Mouse (Mus musculus) heart, embryonic 15.5 days (tissue): Measurements from ENCODE around the gene Dpf2. TPM values are rescaled to one million over a fixed set of nuclear protein-coding genes. Genes with fewer than 3 reads are reported as not detected.
A peak's percentile ranks its signal among the peaks of the same experiment; 100 is the strongest.

Experiments used
- ATAC-seq: fragments of 200-750 bp; cut with Nextera tagmentation; replicated peaks from 2 replicates; pipeline ENCODE4 v1.8.0; 2017; ENCODE audit warnings: low read depth, moderate TSS enrichment; ENCODE audit not compliant: insufficient number of reproducible peaks, insufficient read depth, low FRiP score
- H3K27ac ChIP-seq: fragments of 300-500 bp; sonication (generic); 2 replicates; pipeline ENCODE4 v1.5.1; 2015; ENCODE audit warnings: mild to moderate bottlenecking, inconsistent platforms
- H3K27me3 ChIP-seq: fragments of 300-500 bp; sonication (generic); 2 replicates; pipeline ENCODE4 v1.6.1; 2015; ENCODE audit warnings: inconsistent platforms
- H3K36me3 ChIP-seq: fragments of 300-500 bp; sonication (generic); 2 replicates; pipeline ENCODE4 v1.6.1; 2015; ENCODE audit warnings: mild to moderate bottlenecking, inconsistent platforms
- H3K4me1 ChIP-seq: fragments of 300-500 bp; sonication (generic); replicated peaks from 2 replicates; pipeline ENCODE4 v1.6.1; 2015; ENCODE audit warnings: inconsistent platforms
- H3K4me2 ChIP-seq: fragments of 300-500 bp; sonication (generic); 2 replicates; pipeline ENCODE4 v1.6.1; 2015; ENCODE audit warnings: inconsistent platforms, mild to moderate bottlenecking, moderate library complexity
- H3K4me3 ChIP-seq: fragments of 300-500 bp; sonication (generic); 2 replicates; pipeline ENCODE4 v1.5.1; 2015; ENCODE audit warnings: mild to moderate bottlenecking, inconsistent platforms
- H3K9ac ChIP-seq: fragments of 300-500 bp; sonication (generic); 2 replicates; pipeline ENCODE4 v1.6.1; 2015; ENCODE audit warnings: mild to moderate bottlenecking, inconsistent platforms
- H3K9me3 ChIP-seq: fragments of 300-500 bp; sonication (generic); replicated peaks from 2 replicates; pipeline ENCODE4 v1.6.1; 2016; ENCODE audit warnings: inconsistent platforms
- WGBS: fragments of 180-500 bp; shearing (Covaris S2); methylation state at CpG from one replicate; pipeline ENCODE4 v1.1.7; 2015; ENCODE audit warnings: mixed read lengths; 5-methylcytosine and 5-hydroxymethylcytosine counted together
- polyA plus RNA-seq: library from polyadenylated mRNA; unstranded; fragments of >200 nt; fragmentation: Nextera tagmentation; extraction: Ambion mirVana; gene quantifications from 2 replicates; pipeline ENCODE4 v1.2.1, GENCODE M21; 2015

Gene Dpf2
- polyA plus RNA-seq, 1 experiment from 2014 or later = 81.9 TPM

DNA sequence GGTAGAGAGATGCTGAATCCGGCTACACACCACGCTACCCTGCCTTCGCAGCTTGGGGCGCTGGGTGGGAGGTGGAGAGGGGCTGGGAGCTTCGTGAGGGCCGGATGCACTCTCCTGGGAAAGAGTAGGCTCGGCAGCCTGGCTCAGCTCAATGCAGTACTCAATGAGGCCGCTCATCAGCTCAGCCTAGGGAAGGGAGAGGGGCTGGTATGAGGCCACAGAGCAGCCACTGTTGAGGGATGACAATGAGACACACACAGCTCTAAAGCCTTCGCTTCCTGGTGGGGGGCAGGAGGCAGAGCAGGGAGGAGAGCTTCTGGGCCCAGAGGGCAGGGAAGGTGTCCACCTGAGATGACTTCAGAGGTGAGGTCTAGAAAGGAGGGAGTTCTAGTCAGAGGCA, 56.2 kb downstream of the Dpf2 start:
- Histone ChIP-seq H3K4me1 (peaks cover 12% of the 10 kb centered on the region), H3K36me3 (peaks cover 56% of the 10 kb centered on the region), H3K4me2 (no peak overlapping the region), H3K9ac (no peak overlapping the region), H3K4me3 (no peak overlapping the region), H3K9me3 (no peaks in the 10 kb centered on the region), H3K27me3 (no peaks in the 10 kb centered on the region), H3K27ac (no peak overlapping the region)
- 84% methylated on average over 9 of the region's 9 CpGs for WGBS
- ATAC-seq = no peak

DNA sequence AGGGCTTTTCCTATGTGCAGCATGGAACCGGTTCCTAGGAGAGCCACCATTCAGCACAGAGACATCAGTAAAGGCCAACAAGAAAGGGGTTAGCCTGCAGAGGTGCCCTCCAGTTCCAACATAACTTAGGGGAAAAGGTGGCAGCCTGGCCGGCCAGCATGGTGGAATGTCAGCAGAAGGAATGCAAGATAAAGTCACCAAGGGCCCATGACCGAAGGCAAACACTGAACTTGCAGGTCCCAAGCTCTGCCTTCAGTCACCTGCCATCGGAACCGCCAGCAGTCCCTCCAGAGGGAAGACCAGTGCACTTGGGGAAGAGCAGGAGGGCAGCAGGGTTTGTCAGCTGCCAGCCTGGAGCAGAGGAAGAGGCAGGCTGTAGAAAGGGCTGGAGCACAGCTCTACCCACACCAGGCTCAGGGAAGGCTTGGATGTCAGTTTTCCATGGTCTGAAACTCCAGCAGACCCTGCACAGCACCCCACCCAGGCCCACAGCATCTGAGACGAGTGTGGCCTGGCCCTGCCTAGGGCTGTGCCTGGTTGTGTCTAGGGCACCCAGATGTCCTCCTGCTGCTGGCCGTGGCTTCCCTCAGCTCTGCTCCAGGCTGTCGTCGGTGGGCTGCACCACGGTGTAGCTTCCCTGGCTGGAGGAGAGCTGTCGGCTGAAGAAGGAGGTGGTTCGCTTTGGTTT, 60.6 kb downstream of the Dpf2 start:
- Histone ChIP-seq H3K4me3 (no peak overlapping the region), H3K4me2 (peak overlapping the region; percentile 38)
- ATAC-seq = no peak

DNA sequence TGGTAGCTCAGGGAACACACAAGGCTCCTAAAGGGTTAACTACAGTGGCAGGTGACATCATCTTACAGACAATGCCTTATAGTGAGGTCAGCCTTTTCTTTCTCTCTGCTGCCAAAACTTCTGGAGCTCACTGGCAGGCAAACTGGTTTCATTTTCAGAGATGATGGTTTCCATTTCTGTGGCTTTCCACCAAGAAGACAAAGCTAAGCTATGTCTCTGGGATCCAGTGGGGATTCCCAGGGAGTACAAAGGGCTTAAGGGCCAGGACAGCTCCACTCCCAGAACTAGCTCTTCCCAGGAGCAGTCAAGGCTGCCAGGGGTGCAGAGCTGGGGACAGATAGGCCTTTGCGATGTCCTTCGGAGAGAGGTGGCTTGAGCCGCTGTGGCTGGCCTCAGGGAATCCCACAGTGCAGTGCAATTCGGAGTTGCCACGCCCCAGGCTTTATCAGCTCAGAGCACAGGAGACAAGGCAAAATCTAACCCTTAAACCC, 61.3 kb downstream of the Dpf2 start:
- H3K4me3 ChIP-seq = no peak overlapping the region
- 28% methylated on average over 5 of the region's 5 CpGs for WGBS
- H3K9ac ChIP-seq = peak overlapping the region; percentile 38
- no peaks in the 10 kb centered on the region for H3K9me3 ChIP-seq
- no peak for ATAC-seq
- H3K4me2 ChIP-seq = peak overlapping the region; percentile 38
- H3K4me1 ChIP-seq = peaks cover 61% of the 10 kb centered on the region
- H3K36me3 ChIP-seq = peaks cover 18% of the 10 kb centered on the region
- H3K27ac ChIP-seq = peak overlapping the region; percentile 83
- no peaks in the 10 kb centered on the region for H3K27me3 ChIP-seq

More for the DNA sequence above, 60.6 kb downstream of the Dpf2 start:
- peaks cover 55% of the 10 kb centered on the region for H3K4me1 ChIP-seq
- H3K9ac ChIP-seq = peak overlapping the region; percentile 32
- peak overlapping the region; percentile 83 for H3K27ac ChIP-seq
- no peaks in the 10 kb centered on the region for H3K27me3 ChIP-seq
- peaks cover 18% of the 10 kb centered on the region for H3K36me3 ChIP-seq
- 52% methylated on average over 12 of the region's 12 CpGs for WGBS
- H3K9me3 ChIP-seq = no peaks in the 10 kb centered on the region

DNA sequence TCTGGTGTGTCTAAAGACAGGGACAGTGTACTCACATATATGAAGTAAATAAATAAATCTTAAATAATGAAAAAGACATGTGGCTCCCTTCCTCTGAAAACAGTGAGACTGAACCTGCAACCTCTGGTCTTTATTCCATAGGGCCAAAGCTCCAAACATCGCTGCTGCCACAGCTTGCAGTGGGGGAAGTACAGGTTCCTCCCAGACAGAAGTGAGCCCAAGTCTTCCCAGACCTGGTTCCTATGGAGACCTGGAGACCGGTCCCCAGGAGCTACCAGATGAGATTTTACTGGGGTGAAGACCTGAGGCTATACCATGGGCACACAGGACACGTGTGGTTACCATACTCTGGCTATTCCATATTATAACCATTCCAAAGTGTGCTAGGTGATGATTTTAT, 62.0 kb downstream of the Dpf2 start:
- 81% methylated on average over 3 of the region's 3 CpGs for WGBS
- no peaks in the 10 kb centered on the region for H3K27me3 ChIP-seq
- H3K4me2 ChIP-seq = no peak overlapping the region
- H3K27ac ChIP-seq = peak overlapping the region; percentile 83
- no peak overlapping the region for H3K4me3 ChIP-seq
- H3K4me1 ChIP-seq = peaks cover 64% of the 10 kb centered on the region
- H3K36me3 ChIP-seq = peaks cover 11% of the 10 kb centered on the region
- H3K9me3 ChIP-seq = no peaks in the 10 kb centered on the region
- 0 out of 2 replicates have a peak overlapping the region, but pooled peaks have one; percentile 16 for H3K9ac ChIP-seq
- ATAC-seq = no peak

DNA sequence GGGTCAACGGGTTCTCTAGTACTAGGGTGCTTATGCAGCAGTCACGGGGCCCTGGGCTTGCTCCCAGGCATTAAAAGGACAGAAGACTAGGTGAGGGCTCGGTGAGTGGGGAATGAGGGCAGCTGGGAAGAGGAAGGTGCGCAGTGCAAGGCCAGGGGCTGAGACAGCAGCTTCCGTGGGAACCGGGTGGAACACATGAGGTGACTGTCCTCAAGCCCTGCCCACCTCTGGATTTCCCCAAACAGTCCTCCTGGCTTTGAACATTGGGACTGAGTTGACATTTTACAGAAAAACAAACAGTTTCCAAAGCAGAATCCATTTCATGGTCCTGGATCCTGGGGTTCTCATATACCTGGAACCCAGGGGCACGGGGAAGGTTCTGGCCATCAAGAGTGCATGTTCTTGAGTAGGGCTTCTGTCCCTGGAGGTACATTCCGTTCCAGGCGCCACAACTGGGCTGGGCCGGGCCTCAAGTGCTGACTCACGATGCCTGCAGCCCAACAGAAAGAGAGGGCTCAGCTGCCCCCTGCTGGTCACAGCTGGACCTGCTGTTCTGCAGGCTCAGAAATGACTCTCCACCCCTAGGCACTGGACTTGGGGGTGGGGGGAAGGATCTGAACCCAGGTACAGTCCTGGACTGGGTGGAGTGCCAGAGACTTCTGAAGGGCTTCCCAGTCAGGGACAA, 62.8 kb downstream of the Dpf2 start:
- Histone ChIP-seq H3K27ac (peak overlapping the region; percentile 98), H3K4me2 (peak overlapping the region; percentile 29)

DNA sequence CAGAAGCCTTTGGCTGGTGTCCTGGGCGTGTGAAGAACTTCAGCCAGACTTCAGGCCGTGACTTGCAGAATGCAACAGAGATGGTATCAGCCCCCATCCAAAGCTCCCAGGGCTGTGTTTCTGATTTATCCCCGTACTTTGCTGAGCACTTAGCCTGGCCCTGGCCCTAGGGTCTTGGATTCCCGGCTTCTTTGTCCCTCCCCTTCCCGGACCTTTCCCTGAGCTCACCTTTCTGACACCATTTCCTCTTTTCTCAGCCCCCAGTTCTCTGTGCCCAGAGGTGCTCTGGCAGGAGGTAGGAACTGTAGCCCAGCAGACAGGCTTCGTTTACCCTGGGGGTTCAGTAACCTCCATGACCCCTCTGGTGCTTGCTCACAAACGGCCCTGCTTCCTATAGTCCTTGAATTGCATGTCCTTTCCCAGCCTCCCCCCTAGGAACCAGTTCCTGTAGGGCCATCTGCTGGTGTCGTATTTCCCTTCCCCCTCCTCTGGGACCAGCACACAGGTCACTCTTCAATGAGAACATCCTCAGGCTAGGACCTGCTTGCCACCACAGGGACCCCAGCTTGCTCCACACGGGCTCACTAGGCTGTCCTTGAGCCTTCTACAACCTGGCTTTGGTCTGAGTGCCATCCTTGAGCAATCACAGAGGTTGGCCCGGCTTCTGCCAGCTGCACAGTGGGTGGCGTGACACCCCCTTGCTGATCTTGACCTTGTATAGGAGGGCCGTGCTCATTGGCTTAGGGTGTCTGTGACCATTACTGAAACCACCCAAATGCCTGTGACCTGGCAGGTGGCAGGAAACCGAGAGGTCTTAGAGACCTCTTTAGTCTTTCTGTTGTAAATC, 63.8 kb downstream of the Dpf2 start:
- peak overlapping the region; percentile 58 for H3K4me2 ChIP-seq
- H3K27ac ChIP-seq = peak overlapping the region; percentile 98
- peak overlapping the region; percentile 12 for H3K4me3 ChIP-seq
- peak overlapping the region; percentile 54 for H3K9ac ChIP-seq
- no peaks in the 10 kb centered on the region for H3K27me3 ChIP-seq
- H3K4me1 ChIP-seq = peaks cover 78% of the 10 kb centered on the region
- peaks cover 5% of the 10 kb centered on the region; the same call in 1 of the 2 replicates for H3K36me3 ChIP-seq
- H3K9me3 ChIP-seq = no peaks in the 10 kb centered on the region
- 29% methylated on average over 13 of the region's 13 CpGs for WGBS
- no peak for ATAC-seq

More for the DNA sequence above, 62.8 kb downstream of the Dpf2 start:
- Histone ChIP-seq H3K4me3 (no peak overlapping the region), H3K9ac (no peak overlapping the region), H3K27me3 (no peaks in the 10 kb centered on the region), H3K9me3 (no peaks in the 10 kb centered on the region), H3K36me3 (peaks cover 5% of the 10 kb centered on the region; the same call in 1 of the 2 replicates), H3K4me1 (peaks cover 69% of the 10 kb centered on the region)
- ATAC-seq = peak; percentile 16
- 29% methylated on average over 11 of the region's 11 CpGs for WGBS

DNA sequence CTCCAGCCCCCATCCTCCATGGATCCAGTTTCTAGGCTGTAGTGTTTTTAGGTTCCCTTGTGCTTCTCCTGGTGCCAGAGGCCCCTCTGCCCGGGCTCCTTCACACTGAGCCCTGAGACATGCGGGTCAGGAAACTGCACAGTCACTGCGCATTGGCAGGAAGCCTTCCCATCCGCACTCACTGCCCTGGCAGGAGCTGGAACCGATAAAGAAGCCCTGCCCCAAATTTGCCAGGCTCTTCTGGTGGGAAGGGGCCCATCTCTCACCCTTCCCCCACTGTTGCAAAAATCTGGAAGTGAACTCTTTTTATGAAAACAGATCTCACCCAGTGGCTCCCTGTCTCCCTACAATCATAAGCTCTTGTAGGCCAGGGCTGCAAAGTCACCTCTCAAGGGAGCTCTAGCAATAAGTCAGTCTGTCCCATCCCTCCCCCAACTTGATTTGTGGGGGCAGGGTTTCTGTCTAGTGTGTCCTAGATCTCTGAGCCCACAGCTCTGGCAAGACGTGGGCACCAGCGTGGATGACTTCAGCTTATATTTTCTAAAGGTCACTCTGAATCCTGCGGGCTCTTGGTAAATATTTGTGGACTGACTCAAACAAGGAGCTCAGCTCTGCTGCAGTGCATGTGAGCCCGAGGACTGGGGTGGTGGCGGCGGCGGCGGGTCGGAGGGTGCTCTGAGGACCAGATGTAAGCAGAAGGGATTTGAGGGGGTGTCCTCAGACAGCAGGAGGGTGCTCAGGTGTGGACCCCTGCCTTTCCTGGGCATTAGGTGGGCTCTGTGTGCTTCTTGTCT, 64.6 kb downstream of the Dpf2 start:
- 33% methylated on average over 14 of the region's 14 CpGs for WGBS
- Histone ChIP-seq H3K27me3 (no peaks in the 10 kb centered on the region), H3K4me3 (peak overlapping the region; percentile 12), H3K4me2 (peak overlapping the region; percentile 58), H3K4me1 (peaks cover 86% of the 10 kb centered on the region), H3K9ac (peak overlapping the region; percentile 54), H3K9me3 (no peaks in the 10 kb centered on the region), H3K27ac (peak overlapping the region; percentile 98), H3K36me3 (peaks cover 5% of the 10 kb centered on the region; the same call in 1 of the 2 replicates)
- ATAC-seq = no peak

DNA sequence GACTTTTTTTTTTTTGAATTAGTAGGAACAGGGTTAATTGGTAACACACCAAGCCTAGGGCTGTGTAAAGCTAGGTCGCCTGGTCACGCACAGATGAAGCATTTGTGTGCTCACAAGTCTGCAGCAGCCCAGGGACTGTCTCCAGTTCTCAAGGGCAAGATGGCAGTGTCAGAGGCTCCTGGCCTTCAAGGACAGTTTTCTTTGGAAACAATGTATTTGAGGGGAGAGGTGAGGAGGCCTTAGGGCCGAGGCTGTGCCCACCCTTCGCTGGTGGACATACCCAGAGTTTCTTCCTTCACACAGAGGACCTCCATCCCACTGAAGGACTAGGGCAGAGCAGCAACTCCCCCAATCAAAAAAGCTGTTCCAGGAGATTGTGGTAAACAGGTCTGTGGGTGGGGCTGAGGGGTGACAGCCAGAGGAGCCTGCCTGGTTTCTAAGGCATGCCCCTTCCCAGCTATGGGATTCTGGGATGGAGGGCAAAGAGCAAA, 65.5 kb downstream of the Dpf2 start:
- Histone ChIP-seq H3K27ac (peak overlapping the region; percentile 98), H3K4me2 (peak overlapping the region; percentile 58), H3K36me3 (peaks cover 4% of the 10 kb centered on the region; the same call in 1 of the 2 replicates), H3K27me3 (no peaks in the 10 kb centered on the region), H3K9ac (peak overlapping the region; percentile 54), H3K4me3 (peak overlapping the region; percentile 38), H3K4me1 (peaks cover 90% of the 10 kb centered on the region), H3K9me3 (no peaks in the 10 kb centered on the region)
- ATAC-seq = no peak
- 53% methylated on average over 4 of the region's 4 CpGs for WGBS

DNA sequence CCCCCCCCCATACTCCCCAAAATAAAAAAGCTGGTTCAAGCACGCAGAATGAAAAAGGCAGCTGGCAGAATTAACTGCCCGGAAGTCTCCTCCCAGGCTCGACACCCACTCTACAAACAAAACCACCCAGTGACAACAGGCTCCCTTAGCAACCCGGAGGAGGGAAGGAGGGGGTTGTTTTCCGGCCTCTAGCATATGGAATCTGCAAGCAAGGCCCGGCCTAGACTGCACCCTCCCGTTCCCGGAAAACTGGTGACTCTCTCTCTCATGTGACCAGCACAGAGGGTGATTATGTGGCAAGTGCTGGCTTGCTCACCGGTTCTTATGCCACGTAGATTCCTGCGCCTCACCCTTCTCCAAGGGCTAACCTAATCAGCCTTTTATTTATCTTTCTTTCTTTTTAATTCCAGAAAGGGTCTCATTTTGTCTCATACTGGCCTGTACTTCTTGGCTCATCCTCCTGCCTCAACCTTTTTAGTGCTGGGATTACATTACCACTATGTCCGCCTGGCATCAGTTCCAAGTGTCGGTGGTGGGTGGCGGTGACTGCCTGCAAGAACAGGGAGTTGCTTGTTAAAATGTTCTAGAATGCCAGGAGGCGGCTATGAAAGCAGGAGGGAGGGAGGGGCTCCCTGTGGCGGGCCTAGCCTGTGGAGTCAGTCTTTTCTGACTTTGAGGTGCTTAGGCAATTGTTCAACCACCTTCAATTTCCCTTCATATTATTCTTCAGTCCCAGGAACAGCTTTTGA, 66.1 kb downstream of the Dpf2 start:
- Histone ChIP-seq H3K4me1 (peaks cover 90% of the 10 kb centered on the region), H3K27me3 (no peaks in the 10 kb centered on the region), H3K9ac (peak overlapping the region; percentile 54), H3K36me3 (no peaks in the 10 kb centered on the region), H3K4me3 (peak overlapping the region; percentile 38), H3K9me3 (no peaks in the 10 kb centered on the region), H3K27ac (peak overlapping the region; percentile 98), H3K4me2 (peak overlapping the region; percentile 58)
- ATAC-seq = peak; percentile 80
- WGBS = 4% methylated on average over 16 of the region's 16 CpGs
